Mouse (Mus musculus): ENCODE results near the gene Gm10097.

The Gm10097 gene

GRCm38 (mm10) chr10:5068676-5069265, at the start of gene Gm10097:
Gm10097 (plus strand) TSS chr10:5069192.
- DNase-seq (ENCODE audit: low read depth in 1 of 2, low spot score in 2 of 2): no peak

DNA sequence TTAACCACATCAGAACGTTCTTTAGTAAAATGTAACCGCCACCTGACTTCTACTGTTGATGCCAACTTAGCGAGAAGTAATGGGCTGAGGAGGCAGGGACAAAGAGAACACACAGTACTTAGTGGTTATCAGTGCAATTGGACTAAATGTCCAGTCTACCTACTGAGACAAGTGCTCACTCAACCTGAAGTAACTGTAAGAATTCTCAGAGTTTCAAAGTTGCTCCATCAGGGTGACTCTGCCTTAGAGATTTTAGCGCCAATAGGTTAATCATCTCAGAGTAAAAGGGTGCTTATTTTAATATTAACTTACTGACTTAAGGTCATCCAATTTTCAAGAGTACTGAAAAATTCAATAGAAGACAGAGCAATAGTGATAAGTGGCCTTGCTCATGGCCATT, 43.1 kb upstream of the Gm10097 start:
- no peak for DNase-seq (ENCODE audit: low read depth in 1 of 2, low spot score in 2 of 2)

- DNase-seq (ENCODE audit: low read depth in 1 of 2, low spot score in 2 of 2): no peak
Observed at GRCm38 (mm10) chr10:5027208-5027607, 41.8 kb upstream of the Gm10097 start.

GRCm38 (mm10) chr10:5028301-5028700, 40.7 kb upstream of the Gm10097 start:
- DNase-seq (ENCODE audit: low read depth in 1 of 2, low spot score in 2 of 2): no peak

GRCm38 (mm10) chr10:5029161-5029560, 39.8 kb upstream of the Gm10097 start:
- DNase-seq (ENCODE audit: low read depth in 1 of 2, low spot score in 2 of 2): no peak

- no peak for DNase-seq (ENCODE audit: low read depth in 1 of 2, low spot score in 2 of 2)
Observed at GRCm38 (mm10) chr10:5029883-5030282, 39.1 kb upstream of the Gm10097 start.

DNA sequence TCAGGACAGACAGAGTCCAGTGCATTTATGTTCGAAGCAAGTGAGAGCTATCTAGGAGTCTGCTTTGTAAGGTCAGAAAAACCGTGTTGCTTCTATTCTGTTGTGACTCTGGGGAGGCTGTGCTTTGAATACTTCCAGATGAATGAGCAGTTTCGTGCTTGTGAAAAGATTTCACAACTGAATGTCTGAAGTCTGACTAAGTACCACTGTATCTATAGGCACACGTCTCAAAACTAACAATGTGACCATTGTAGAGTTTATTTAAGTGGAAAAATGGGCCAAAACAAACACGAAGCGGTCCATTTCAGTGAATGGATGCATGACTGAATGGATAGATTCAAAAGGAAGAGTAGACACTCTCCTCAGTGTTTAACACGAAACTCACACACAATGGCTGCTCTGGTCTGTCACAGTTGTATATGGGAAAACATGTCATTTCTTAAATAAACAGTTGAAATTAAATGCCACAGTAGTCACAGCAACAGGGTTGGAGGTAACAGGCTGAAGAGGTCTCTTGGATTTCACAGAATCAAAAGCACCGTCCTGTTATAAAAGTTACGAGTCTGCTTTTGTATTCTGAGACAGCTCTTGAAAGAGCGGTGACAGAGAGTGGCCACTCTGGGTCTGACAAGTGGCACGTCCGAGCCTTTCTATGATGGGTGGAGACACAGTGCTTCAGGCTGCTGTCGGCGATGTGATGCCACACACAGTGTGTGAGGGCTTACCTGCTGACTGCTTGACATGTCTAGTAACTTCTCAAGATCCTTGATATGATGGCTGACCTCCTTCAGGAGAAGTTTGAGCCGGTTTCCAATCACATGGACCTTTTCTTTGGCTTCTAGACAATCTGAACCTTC, 36.6 kb upstream of the Gm10097 start:
- no peak for DNase-seq (ENCODE audit: low read depth in 1 of 2, low spot score in 2 of 2)

DNA sequence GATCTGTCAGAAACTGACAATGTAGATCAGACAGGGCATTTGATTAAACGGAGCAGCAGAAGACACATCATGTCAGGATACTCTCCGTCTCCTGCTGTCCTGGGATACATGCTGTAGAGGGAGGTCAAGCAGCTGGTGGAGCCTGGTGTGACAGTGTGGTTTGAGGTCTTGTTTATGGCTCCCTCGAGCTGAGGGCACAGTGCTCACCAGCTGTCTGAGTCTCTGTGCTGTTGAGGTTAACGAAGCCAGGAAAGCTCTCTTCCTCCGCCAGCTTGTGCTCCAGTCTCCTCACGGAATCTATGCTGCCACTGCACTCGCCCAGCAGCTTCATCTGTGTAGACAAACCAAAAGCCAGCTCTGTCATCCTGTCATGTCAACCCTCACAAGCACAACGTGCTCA, 27.7 kb upstream of the Gm10097 start:
- DNase-seq (ENCODE audit: low read depth in 1 of 2, low spot score in 2 of 2): no peak

GRCm38 (mm10) chr10:5044481-5044880, 24.5 kb upstream of the Gm10097 start:
- DNase-seq (ENCODE audit: low read depth in 1 of 2, low spot score in 2 of 2): no peak

DNA sequence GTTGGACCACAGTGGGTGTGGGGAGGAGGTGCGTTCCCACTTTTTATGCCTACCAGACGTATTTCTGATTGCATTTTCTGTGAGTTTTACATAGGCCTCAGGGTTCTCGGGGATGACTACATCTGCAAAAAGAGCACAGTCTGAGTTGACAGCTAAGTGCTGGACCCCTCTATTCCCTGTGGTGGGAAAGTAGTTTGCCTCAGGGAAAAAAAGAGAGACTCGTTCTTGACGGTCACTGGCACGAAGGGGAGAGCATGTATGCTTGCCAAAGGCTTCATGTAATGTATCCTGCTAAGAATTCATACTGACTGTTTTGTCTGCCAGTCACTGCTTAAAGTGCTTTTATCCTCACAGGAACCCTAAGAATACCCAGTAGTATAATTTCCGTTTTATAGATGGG, 23.8 kb upstream of the Gm10097 start:
- DNase-seq (ENCODE audit: low read depth in 1 of 2, low spot score in 2 of 2): no peak

- DNase-seq (ENCODE audit: low read depth in 1 of 2, low spot score in 2 of 2): no peak
Observed at GRCm38 (mm10) chr10:5045671-5046070, 23.3 kb upstream of the Gm10097 start.

GRCm38 (mm10) chr10:5056243-5056735, 12.7 kb upstream of the Gm10097 start:
- no peak for DNase-seq (ENCODE audit: low read depth in 1 of 2, low spot score in 2 of 2)

DNA sequence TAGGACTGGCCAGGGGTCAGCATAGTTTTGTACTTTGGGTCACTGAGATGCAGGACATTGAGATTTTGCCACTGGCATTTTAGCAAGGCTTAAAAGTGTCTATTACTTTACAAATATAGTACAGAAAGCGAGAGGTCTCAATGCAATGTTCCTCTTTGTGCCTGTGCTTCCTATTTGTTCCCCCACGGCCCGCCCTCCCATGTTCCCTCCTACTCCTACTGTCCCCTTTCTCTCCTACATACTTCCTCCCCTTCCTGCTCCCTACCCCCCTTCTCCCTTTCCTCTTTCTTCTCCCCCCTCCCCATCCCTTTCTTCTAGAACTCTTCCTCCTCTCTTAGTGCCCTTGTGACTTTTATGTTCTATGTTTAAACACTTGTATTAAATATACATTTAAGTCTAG, 12.1 kb upstream of the Gm10097 start:
- no peak for DNase-seq (ENCODE audit: low read depth in 1 of 2, low spot score in 2 of 2)

DNA sequence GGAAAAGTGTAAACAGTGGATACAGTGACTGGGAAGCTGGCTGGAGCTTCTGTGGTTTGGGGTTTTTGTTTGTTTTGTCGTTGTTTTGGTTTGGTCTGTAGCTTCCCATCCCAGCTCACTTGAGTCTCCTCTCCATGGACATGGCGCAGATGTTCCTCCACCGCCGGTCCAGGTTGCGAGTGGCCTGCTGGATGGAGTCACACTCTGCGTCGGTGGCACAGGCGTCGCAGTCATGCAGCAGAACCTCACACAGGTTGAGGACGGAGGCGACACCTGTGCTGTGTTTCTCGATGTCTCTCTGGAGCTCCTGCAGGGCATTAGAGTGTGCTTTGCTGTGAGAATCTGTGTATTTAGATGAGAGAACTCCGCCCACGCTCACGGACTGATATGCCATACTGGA, 11.3 kb upstream of the Gm10097 start:
- DNase-seq (ENCODE audit: low read depth in 1 of 2, low spot score in 2 of 2): no peak

GRCm38 (mm10) chr10:5058876-5059275, 10.1 kb upstream of the Gm10097 start:
- DNase-seq (ENCODE audit: low read depth in 1 of 2, low spot score in 2 of 2): no peak

DNA sequence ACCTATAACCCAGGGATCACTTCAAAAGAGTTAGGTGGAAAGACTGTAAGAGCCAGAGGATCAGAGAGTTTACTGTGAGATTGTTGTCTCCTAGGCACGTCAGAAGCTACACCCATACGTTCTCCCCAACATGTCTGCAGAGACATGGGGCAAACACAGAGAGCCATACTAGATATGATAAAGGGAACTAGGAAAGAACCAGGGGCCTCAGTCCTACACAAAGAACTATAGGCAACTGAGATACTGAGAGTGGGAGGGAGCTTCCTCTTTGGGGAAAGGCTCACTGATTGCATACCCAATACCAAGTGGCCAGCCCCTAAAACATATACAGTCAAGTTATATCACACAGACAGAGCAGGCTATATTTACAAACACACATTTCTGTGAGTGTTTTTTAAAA, 9.0 kb upstream of the Gm10097 start:
- no peak for DNase-seq (ENCODE audit: low read depth in 1 of 2, low spot score in 2 of 2)

DNA sequence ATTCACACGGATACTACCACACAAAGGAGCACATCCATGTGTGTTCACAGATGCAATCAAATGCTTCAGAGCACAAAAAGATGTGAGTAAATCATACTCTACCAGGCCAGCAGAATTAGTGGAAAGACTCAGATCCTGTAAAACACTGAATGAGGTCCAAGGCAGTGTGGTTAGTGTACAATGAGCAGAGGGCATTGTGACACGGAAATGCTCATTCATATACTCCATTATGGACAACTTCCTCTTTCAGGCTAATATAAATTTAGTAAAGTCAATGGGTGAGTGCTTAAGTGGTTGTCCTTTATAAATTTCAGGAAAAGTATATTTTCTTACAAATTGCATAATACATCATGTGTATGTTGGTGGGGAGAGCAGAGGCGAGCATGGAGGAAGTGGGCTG, 1.9 kb upstream of the Gm10097 start:
- DNase-seq (ENCODE audit: low read depth in 1 of 2, low spot score in 2 of 2): no peak

- DNase-seq (ENCODE audit: low read depth in 1 of 2, low spot score in 2 of 2): no peak
Observed at GRCm38 (mm10) chr10:5070168-5070940, 1.4 kb downstream of the Gm10097 start.

- DNase-seq (ENCODE audit: low read depth in 1 of 2, low spot score in 2 of 2): no peak
Observed at GRCm38 (mm10) chr10:5070941-5071231, 1.9 kb downstream of the Gm10097 start.

DNA sequence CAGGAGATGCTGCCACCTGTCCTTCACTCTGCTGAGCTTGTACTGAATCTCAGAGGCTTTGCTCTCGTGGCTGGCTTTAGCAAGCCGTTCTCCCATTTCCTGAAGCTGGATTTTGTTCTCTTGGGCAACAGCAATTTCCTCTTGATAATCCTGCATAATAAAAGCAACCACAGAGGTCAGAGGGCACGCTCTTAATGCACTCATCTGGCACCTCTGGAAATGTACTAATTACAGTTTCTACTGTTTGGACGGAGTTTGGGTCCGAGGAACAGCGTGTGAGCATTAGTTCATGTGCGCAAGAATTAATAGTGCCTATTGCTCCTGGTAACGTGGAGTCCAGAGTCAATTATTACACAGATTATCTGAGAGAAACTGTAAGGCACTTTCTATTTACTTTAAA, 3.1 kb downstream of the Gm10097 start:
- DNase-seq (ENCODE audit: low read depth in 1 of 2, low spot score in 2 of 2): no peak

GRCm38 (mm10) chr10:5075724-5076123, 6.7 kb downstream of the Gm10097 start:
- DNase-seq (ENCODE audit: low read depth in 1 of 2, low spot score in 2 of 2): no peak

- no peak for DNase-seq (ENCODE audit: low read depth in 1 of 2, low spot score in 2 of 2)
Observed at GRCm38 (mm10) chr10:5079945-5080468, 11.0 kb downstream of the Gm10097 start.

Measured in monocyte, adult 2 months (primary cell).